Mouse (Mus musculus) E14TG2a.4 (cell line): ENCODE results near the gene Mkln1.
A peak's percentile ranks its signal among the peaks of the same experiment; 100 is the strongest.

Source experiments
- H3K27me3 ChIP-seq: 2 replicates; pipeline ENCODE4 v1.6.1; 2014; ENCODE audit warnings: low read length, control low read depth; ENCODE audit not compliant: insufficient read depth
- H3K36me3 ChIP-seq: 2 replicates; pipeline ENCODE4 v1.6.1; 2014; ENCODE audit warnings: low read length, control low read depth; ENCODE audit not compliant: insufficient read depth
- H3K4me1 ChIP-seq: replicated peaks from 2 replicates; pipeline ENCODE4 v1.6.1; 2014; ENCODE audit warnings: low read depth, low read length, control low read depth
- H3K4me3 ChIP-seq: replicated peaks from 2 replicates; pipeline ENCODE4 v1.5.1; 2014; ENCODE audit warnings: mild to moderate bottlenecking, low read length
- H3K9me3 ChIP-seq: 2 replicates; pipeline ENCODE4 v1.6.1; 2014; ENCODE audit warnings: low read length, control low read depth
- CTCF ChIP-seq: conservative IDR thresholded peaks from 2 replicates; pipeline ENCODE4 v1.5.1; 2014; ENCODE audit warnings: low read length
- NANOG ChIP-seq: IDR thresholded peaks from 2 replicates; pipeline ENCODE4 v1.6.1; 2014; ENCODE audit warnings: borderline replicate concordance, low read length, mixed read lengths
- POU5F1 ChIP-seq: IDR thresholded peaks from 2 replicates; pipeline ENCODE4 v1.6.1; 2014; ENCODE audit warnings: low read length, borderline replicate concordance

The Mkln1 gene

GRCm38 (mm10) chr6:31534705-31535104, 136.2 kb downstream of the Mkln1 start:
- no peak for TF ChIP-seq POU5F1
- TF ChIP-seq CTCF: no peak
- no peak for TF ChIP-seq NANOG
- Histone ChIP-seq H3K4me3 (no peak overlapping the region), H3K27me3 (no peaks in the 10 kb centered on the region), H3K4me1 (peaks cover 12% of the 10 kb centered on the region), H3K36me3 (no peaks in the 10 kb centered on the region), H3K9me3 (peaks cover 4% of the 10 kb centered on the region)

GRCm38 (mm10) chr6:31537193-31537592, 138.7 kb downstream of the Mkln1 start:
- H3K4me3 ChIP-seq: no peak overlapping the region
- H3K4me1 ChIP-seq: peaks cover 4% of the 10 kb centered on the region; the same call in 1 of the 2 replicates
- no peaks in the 10 kb centered on the region for H3K36me3 ChIP-seq
- no peaks in the 10 kb centered on the region for H3K27me3 ChIP-seq
- no peaks in the 10 kb centered on the region for H3K9me3 ChIP-seq
- TF ChIP-seq POU5F1 (no peak), NANOG (no peak), CTCF (no peak)

- TF ChIP-seq CTCF (no peak), NANOG (no peak), POU5F1 (no peak)
- no peaks in the 10 kb centered on the region for H3K9me3 ChIP-seq
- H3K27me3 ChIP-seq: peaks cover 6% of the 10 kb centered on the region; the same call in 1 of the 2 replicates
- H3K4me3 ChIP-seq: no peak overlapping the region
- no peaks in the 10 kb centered on the region for H3K36me3 ChIP-seq
- peaks cover 4% of the 10 kb centered on the region; the same call in 1 of the 2 replicates for H3K4me1 ChIP-seq
Observed at GRCm38 (mm10) chr6:31538112-31538511, 139.6 kb downstream of the Mkln1 start.

- peaks cover 15% of the 10 kb centered on the region for H3K4me1 ChIP-seq
- peaks cover 16% of the 10 kb centered on the region for H3K27me3 ChIP-seq
- no peak overlapping the region for H3K4me3 ChIP-seq
- H3K9me3 ChIP-seq: no peaks in the 10 kb centered on the region
- no peaks in the 10 kb centered on the region for H3K36me3 ChIP-seq
- TF ChIP-seq NANOG: no peak
- TF ChIP-seq POU5F1: no peak
- no peak for TF ChIP-seq CTCF
Observed at GRCm38 (mm10) chr6:31540018-31540417, 141.5 kb downstream of the Mkln1 start.

- no peak for TF ChIP-seq POU5F1
- TF ChIP-seq NANOG: no peak
- no peak for TF ChIP-seq CTCF
- no peaks in the 10 kb centered on the region for H3K36me3 ChIP-seq
Observed at GRCm38 (mm10) chr6:31544318-31544717, 145.8 kb downstream of the Mkln1 start.

GRCm38 (mm10) chr6:31549361-31550051, 151.0 kb downstream of the Mkln1 start:
- no peak for TF ChIP-seq CTCF
- peaks cover 19% of the 10 kb centered on the region for H3K4me1 ChIP-seq
- H3K36me3 ChIP-seq: no peaks in the 10 kb centered on the region
- no peak overlapping the region for H3K4me3 ChIP-seq
- H3K27me3 ChIP-seq: peaks cover 60% of the 10 kb centered on the region
- no peaks in the 10 kb centered on the region for H3K9me3 ChIP-seq

More at GRCm38 (mm10) chr6:31544318-31544717, 145.8 kb downstream of the Mkln1 start:
- H3K9me3 ChIP-seq: no peaks in the 10 kb centered on the region
- peaks cover 11% of the 10 kb centered on the region for H3K4me1 ChIP-seq
- H3K4me3 ChIP-seq: no peak overlapping the region
- H3K27me3 ChIP-seq: peaks cover 29% of the 10 kb centered on the region

- H3K36me3 ChIP-seq: no peaks in the 10 kb centered on the region
- H3K27me3 ChIP-seq: peaks cover 66% of the 10 kb centered on the region
- no peak for TF ChIP-seq NANOG
- H3K4me1 ChIP-seq: peaks cover 16% of the 10 kb centered on the region
- peak overlapping the region; percentile 68 for H3K4me3 ChIP-seq
- H3K9me3 ChIP-seq: no peaks in the 10 kb centered on the region
Observed at GRCm38 (mm10) chr6:31550876-31551532, 152.5 kb downstream of the Mkln1 start.

- peaks cover 35% of the 10 kb centered on the region for H3K4me1 ChIP-seq
- no peaks in the 10 kb centered on the region for H3K9me3 ChIP-seq
- no peak overlapping the region for H3K4me3 ChIP-seq
- no peaks in the 10 kb centered on the region for H3K36me3 ChIP-seq
- H3K27me3 ChIP-seq: peaks cover 88% of the 10 kb centered on the region
- TF ChIP-seq POU5F1 (no peak), NANOG (no peak), CTCF (no peak)
Observed at GRCm38 (mm10) chr6:31556460-31557100, 158.0 kb downstream of the Mkln1 start.
